Mouse (Mus musculus): ENCODE data around the gene Spryd3.
"Not testable (repeated sequence)": the region's sequence is repeated elsewhere in the genome, so short reads cannot be mapped to it uniquely, and the experiment has no call there.

Spryd3 gene

DNA sequence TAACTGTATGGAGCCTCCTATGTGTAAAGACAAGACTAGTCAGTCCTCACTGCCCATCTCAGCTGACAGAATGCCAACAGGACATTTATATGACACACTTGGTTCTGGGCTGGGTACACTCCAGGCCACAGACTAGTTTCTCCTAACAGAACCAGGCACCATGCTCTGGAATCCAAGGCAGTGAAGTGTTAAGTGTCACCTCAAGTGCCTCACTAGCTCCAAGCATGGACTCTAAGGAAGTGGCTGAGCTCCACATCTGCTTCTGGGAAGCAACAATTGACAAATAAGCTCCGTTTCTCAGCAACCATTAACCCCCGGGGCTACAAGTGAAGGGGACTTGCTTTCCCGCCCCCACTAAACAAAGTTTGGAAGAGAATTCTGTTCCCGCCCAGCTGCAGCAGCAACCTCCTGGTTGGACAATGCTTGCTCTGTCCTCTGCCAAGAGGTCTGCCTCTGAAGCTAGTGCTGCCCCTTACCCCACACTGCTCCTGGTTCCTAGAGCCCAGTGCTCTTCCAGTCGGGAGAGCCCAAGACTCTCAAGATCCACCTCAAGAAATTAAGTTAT, 38.0 kb downstream of the Spryd3 start:
- DNase-seq (ENCODE audit: low spot score) = no peak

DNA sequence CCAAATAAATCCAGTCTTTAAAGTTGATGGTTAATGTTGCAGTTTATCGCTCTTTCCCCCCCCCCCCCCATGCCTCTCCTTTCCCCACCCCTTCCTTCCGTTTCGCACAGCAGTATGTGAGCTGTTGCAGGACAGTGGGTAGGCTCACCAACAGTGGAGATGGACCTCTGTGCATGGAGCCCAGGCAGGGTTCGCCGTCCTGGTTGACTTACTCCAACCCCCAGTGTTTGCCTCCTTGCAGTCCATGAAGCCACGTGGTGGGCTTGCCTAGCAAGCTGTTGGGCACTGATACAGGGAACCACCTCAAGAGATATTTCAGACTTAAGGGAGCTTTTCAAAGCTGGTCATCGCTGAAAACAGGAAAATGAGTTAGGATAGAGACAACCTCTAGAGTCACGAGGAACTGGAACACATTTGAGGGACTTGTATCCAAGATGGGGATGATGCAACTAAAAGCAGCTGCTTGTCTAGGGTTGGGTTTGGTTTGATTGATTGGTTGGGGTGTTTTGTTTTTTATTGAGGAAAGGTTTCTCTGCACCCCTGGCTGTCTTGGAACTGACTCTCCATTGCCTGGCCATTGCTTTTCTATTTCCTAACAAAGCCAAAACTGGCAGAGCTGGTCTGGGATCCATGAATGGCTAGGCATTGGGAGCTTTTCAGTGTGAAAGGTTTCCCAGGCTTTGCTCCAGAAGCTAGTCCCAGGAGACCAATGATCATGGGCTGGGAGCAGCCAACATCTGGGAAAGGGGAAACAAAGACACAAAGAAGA, 38.7 kb downstream of the Spryd3 start:
- DNase-seq (ENCODE audit: low spot score) = no peak

DNA sequence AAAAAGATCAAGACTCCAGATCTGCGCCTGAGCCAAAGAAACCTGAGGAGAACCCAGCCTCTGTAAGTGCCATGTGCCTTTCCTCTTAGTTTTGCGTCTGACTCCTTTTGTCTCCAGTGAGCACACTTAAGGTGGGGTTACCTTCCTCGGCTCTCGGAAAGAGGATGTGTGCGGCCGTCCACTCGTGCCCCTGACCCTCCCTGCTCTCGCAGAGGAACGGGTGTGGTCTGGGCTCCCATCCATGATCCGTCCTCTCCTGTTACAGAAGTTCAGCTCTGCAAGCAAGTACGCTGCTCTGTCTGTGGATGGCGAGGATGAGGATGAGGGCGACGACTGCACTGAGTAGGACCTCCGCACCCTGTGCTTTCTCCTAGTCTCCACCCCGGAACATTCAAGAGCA, 41.0 kb downstream of the Spryd3 start:
- no peak for DNase-seq (ENCODE audit: low spot score)

DNA sequence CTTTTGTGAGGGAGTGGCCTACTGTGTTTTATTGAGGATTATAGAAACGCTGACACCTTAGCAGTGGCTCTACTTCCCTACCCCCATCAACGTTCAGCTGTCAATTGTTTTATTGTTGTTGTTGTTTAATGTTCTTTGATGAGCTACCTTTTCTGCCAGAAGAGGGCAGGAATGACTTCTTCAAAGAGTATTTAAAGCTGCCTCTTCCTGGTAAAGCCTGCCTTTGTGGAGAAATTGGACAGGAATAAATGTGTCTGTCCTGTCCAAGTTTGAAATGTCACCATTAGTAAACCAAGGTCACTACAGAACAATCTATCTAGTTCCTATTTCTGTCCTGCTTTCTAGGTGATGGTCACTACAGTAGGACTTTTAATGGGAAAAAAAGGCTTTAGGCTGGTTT, 41.9 kb downstream of the Spryd3 start:
- DNase-seq (ENCODE audit: low spot score) = no peak

DNA sequence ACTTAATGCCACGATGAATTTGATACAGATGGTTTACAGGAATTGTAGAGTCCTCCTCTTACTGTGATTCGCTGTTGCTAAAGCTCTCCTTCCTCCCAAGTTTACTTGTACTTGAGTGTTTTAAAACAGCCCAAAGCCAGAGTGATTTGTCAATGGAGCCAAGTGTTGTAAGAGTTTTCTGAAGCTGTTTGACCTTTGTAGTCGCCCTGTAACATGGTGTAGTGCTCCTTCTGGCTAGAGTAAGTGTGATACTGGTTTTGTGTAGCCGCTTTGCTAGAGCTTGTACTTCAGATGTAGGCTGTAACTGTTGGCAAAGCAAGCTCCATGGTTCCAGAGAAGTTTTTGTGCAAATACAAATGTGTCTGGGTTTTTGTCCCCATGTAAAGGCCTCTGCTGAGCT, 43.8 kb downstream of the Spryd3 start:
- no peak for DNase-seq (ENCODE audit: low spot score)

DNA sequence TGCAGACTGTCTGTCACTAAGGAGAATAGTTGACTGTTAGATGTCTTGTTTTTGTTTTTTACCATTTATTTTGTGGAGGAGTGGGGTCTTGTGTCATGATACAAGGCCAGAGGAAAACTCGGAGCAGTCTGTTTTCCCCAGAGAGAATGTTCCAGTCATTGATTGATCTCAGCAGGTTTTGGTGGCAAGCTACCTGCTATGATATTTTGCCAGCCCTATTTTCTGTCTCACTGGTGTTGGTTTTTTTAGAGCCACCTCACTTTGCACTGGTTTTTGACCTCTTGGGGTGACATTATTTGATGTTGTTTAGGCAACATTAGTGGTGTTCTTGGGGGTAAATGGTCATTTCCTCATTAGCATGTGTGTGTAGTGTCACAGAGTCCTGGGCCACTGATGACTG, 44.3 kb downstream of the Spryd3 start:
- no peak for DNase-seq (ENCODE audit: low spot score)

DNA sequence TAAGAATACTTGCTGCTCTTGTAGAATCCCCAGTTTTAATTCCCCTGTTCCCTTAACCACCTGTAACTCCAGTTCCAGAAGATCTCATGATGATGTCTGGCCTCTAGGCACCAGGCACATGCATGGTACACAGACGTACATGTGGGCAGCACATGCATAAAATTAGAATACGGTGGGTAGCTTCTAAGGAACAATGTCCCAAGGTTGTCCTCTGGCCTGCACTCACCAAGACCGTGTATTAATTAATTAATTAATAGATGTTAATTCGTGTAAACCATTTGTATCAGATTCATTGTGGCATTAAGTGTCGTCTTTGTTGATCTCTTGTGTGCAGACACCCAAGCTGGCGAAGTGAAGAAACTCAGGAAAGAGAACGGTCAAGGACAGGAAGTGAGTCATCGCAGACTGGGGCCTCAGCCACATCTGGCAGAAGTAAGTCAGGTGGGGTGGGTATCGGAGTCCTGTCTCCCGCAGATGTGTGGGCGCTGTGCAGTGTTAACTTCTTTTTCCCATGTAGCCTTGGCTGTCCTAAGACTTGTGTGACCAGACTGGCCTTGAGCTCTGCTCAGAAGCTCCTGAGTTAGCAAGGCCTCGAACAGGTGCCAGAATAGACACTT, 44.9 kb downstream of the Spryd3 start:
- DNase-seq (ENCODE audit: low spot score) = no peak

DNA sequence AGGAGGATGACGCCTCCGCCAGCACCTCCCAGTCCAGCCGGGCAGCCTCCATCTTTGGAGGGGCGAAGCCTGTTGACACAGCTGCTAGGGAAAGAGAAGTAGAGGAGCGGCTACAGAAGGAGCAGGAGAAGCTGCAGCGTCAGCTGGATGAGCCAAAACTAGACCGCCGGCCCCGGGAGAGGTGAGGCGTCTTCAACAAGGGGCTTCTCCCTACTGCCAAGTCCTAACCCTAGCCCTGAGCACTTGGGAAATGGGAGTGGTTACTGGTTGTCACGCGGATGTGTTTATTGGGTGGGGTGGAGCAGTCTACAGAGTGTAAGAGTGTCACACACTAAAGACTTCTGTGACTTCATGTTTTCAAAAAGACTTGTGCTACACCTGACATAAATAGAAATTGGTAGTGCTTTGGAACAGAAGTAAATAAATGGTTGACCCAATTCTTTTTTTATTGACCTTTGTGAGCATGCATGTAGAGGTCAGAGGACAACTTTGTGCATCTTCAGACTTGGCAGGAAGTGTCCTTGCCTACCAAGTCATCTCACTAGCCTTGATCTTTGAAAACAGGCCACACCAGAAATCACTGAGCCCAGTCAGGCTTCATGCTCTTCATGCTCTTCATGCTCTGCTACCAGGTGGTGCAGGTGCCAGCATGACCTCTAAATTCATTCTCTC, 46.0 kb downstream of the Spryd3 start:
- DNase-seq (ENCODE audit: low spot score) = no peak

DNA sequence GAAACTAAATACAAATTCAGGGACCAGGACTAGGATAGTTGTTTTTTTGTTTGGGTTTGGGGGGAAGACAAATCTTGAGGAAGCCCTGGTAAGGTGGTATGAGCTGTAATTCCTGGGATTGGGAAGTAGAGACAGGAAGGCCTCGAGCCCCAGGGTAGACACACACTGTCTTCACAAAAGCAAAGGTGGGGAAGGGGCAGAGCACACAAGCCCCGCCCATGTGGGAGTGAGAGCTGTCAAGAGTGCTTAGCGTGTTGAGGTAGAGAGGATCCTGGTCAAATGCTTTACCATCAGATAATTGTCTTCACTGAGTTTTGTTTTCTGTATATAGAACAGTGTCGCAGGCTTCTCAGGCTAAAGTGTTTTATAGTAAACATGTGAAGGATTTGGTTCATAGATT, 53.0 kb downstream of the Spryd3 start:
- no peak for DNase-seq (ENCODE audit: low spot score)

DNA sequence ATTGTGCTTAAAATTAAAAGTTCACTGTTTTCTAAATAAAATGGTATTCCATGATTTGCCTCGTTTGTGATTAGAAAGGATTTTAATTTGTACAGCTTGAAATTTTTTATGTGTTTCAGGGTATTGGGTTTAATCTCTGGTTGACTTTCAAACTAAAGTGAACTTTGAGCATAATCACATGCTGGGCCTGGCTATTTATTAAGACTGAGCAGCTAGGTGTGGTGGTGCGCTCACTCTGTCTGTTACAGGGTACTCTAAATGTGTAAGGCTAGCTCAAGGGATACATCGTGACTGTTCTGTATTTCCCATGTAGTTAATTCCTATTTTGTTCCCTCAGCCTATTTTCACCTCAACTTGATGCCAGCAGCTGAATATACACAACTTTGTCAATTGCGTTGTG, 53.9 kb downstream of the Spryd3 start:
- no peak for DNase-seq (ENCODE audit: low spot score)

DNA sequence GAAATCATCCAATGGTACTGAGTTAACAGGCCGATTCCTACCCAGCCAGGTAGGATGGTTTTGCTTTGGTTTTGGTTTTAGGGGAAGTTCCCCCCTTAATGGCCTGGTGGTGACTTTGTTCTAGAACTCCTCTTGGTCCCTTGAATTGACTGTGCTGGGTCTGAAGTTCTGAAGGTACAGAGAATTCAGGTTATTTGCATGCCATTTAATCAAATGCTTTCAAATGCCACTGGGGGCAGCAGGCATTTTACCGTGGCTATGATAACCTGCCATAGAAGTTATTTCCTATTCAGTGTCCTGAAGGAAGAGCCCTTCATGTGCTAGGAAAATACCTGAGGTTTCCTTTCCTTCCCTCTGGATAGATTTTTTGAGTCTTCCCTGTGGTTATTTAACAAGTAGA, 55.6 kb downstream of the Spryd3 start:
- DNase-seq (ENCODE audit: low spot score) = no peak

DNA sequence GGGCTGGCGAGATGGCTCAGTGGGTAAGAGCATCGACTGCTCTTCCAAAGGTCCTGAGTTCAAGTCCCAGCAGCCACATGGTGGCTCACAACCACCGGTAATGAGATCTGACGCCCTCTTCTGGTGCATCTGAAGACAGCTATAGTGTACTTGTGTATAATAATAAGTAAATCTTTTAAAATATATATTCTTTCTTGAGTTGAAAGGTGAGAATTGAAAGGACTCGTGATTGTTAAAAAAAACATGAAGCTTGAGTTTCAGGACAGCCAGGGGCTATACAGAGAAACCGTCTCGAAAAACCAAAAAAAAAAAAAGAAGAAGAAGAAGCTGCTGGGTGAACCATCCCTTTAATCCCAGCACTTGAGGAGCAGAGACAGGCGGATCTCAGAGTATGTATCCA, 56.1 kb downstream of the Spryd3 start:
- DNase-seq (ENCODE audit: low spot score) = not testable (repeated sequence)

DNA sequence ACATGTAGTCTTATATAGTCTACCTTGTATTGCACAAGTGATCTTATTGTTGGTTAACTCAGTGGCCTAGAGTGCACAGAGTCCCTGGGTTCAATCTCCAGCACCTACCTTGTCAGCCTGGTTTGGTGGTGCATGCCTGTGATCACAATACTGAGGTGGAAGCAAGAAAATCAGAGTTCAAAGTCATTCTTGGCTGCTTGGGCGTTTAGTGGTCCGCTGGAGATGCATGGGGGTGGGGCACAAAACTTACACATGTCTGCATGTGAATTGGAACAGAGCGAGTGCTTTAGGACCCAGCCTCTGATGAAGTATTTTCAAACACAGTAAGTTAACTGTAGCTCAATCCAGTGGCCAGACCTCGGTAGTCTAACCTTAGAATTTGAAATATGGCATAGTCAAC, 56.8 kb downstream of the Spryd3 start:
- DNase-seq (ENCODE audit: low spot score) = no peak

DNA sequence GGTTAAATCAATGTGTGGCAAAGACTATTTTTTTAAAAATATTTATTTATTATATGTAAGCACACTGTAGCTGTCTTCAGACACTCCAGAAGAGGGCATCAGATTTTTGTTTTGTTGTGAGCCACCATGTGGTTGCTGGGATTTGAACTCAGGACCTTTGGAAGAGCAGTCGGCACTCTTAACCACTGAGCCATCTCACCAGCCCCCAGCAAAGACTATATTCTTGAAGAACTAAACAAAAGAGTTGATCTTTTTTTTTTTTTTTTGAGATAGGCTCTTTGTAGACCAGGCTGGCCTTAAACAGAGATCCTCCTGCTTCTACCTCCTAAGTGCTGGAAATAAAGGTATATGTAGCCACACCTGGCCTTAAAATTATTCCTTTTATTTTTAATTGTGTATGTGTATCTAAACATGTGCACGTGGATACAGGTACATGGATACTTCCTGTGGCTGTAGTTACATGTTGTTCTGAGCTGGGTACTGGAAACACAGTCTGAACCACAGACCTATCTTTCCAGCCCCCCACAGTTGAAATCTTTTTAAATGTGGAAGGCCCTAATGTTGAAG, 58.8 kb downstream of the Spryd3 start:
- DNase-seq (ENCODE audit: low spot score) = no peak

DNA sequence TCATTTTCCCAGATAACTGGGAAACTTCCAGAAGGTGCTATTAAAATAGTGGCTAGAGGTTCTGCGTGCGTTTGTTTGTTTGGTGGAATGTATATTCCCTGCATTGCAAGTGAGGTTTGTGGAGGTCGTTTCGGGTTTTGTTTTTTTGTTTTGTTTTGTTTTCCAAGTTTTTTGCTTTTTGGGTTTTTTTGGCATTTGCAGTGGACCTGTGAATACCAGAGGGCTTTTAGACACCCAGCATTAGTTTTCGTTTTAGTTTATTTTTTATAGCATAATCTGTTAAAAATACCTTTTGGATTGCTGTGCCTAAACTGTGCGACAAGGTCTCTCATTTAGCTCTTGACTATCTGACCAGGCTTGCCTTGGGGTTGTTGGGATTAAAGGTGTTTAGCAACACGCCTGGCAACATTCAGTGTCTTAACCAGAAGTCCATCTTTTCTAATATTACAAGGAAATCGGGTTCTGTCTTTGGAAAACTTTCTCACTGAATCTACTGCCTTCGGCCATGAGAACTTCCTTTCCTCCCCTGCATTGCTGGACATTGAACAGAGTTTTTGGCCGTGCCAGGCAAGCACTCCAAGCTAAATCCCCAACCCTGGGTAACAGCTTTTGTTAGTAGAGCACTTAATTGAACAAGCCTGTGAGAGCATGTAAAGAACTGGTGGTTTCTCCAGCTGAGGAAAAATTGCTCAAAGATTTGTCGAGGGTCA, 61.0 kb downstream of the Spryd3 start:
- DNase-seq (ENCODE audit: low spot score) = no peak

DNA sequence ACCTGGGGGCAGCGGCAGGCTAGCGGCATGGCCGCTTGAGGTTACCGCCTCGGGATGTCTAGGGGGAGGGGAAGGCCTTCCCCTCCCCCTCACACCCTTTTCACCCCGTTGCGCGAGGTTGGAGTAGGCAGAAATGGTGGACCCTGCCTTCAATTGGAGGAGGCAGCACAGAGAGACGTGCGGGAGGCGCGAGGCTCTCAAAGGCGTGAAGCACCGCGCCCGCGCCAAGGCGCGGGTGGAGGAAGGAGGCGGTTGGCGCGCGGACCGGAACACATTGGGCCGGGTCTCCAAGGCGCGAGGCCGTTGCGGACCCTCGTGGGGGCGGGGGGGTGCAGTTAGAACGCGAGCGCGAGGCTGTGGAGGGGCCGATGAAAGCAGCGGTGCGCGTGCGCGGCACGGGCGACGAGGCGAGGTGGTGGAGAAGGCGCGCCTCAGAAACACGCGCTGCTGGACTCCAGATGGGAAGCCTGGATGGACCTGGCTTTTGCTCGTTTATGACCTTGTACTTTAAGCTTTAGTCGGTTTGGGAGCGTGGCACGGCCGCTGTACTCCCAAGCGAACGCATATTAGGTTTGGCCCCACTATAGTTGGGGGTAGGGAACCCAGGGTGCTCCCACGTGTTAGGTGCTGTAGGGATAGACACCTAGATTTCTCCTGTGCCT, 61.8 kb downstream of the Spryd3 start:
- DNase-seq (ENCODE audit: low spot score) = peak; percentile 62

DNA sequence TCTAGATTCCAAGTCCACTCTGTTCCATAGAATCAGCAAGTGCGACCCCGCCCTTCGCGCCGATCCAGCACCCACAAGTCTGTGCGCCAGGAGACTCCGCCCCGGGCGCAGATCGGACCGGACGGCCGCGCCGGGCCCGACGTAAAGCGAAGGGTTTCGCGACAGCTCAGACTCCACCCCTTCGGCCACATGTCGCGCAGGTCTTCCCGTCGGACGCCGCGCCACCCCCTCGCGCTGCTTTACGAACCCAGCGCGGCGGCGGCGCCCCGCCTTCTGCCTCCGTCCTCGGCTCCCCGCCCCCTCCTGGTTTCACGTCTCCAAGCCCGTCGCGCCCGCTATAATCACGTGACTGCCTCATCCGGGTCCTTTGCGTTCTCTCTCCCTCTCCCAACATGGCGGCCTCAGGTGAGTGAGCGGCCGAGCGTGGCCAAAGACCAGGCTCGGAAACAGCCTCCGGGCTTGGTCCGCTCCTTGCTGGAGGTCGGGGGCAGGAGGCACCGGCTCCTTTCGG, 62.4 kb downstream of the Spryd3 start, which contains the start of gene Eif4b:
Gene Eif4b, plus strand, starts transcription at position 215 of the 511 bp plus-strand sequence.
- DNase-seq (ENCODE audit: low spot score) = peak; percentile 99

DNA sequence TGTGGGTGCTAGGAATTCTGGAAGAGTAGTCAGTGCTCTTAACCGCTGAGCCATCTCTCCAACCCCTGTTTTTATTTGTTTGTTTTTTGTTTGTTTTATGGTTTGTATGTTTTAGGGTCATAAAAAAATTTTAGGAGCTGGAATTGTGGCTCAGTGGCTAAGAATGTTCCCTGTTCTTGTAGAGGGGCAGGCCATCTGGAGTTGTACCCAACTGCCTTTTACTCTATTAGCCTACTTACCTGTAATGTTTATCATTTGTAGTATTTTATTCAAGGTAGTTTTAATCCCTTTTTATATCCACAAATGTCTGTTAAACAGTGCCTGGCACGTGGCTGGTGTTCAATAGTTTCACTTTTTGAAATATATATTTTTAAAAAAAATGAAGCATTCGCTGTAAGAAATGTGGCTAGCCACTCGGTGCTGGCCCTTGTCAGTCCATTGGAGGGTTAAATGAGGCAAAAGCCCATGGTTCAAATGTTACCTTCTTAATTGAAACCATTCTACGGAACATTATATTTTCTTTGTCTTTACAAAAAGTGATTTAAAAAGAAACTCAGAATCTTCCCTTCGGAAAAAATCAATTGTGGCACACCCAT, 63.0 kb downstream of the Spryd3 start:
- DNase-seq (ENCODE audit: low spot score) = no peak

DNA sequence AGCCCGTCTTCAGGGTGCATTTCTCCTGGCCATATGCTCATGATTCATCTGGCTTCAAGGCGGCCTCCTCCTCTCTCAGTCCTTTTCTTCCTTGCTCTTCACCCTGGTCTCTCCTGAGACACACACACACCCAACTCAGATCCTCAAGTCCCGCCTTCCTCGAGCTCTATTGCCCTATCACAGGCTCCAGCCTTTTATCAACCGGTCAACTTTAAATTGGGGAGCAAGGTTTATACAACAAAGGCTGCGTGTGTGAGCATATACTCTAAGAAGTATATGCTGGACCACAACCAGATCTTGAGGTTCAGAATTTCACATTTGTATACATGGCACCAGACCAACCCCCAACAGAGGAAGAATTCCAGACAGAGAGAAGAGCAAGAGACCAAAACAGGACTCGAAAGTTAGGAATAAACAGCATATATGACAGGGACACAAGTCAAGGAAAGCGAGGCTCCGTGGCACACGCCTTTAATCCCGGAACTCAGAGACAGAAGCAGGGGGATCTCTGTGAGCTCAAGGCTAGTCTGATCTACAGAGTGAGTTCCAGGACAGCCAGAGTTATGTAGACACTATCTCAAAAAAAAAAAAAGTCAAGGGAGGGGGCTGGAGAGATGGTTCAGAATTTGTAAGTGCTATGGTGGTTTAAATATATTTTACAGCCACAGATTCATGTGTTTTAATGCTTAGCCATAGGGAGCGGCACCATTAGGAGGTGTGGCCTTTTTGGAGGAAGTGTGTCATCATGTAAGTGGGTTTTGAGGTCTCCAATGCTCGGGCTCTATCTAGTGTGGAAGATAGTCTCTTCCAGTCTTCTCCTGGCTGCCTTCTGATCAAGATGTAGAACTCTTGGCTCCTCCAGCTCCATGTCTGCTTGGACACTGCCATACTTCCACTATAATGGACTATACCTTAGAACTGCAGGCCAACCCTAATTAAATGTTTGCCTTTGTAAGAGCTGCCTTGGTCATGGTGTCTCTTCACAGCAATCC, 65.3 kb downstream of the Spryd3 start:
- DNase-seq (ENCODE audit: low spot score) = no peak
